Mouse (Mus musculus) myocyte (in vitro differentiated cells): ENCODE measurements at regions not wholly inside any gene's neighbourhood (a gene's known extent, or its start where the extent isn't known, plus 50 kb on each side); places are given as distances from the start of the nearest gene placed in this dataset.

ENCODE experiments used
- E2F4 ChIP-seq: IDR thresholded peaks from one replicate; pipeline ENCODE4 v1.6.1; 2011; ENCODE audit warnings: mild to moderate bottlenecking, control low read depth, moderate library complexity; ENCODE audit not compliant: insufficient read depth
- MAX ChIP-seq: IDR thresholded peaks from one replicate; pipeline ENCODE4 v1.6.1; 2011; ENCODE audit warnings: low read depth, mild to moderate bottlenecking, control low read depth
- MYOD1 ChIP-seq, 3 experiments: IDR thresholded peaks; one replicate each; pipeline ENCODE4 v1.6.1; 2011; ENCODE audit warnings: control low read depth in 2 of 3, low read depth in 2 of 3, mild to moderate bottlenecking in 2 of 3, moderate library complexity in 1 of 3; ENCODE audit not compliant: insufficient read length in 2 of 3, control insufficient read depth in 1 of 3
- MYOG ChIP-seq, 3 experiments: IDR thresholded peaks; one replicate each; pipeline ENCODE4 v1.6.1; 2011; ENCODE audit warnings: control low read depth in 2 of 3, low read depth in 2 of 3, mild to moderate bottlenecking in 2 of 3; ENCODE audit not compliant: insufficient read length in 2 of 3, control insufficient read depth in 1 of 3, insufficient read depth in 1 of 3
- POLR2A ChIP-seq: IDR thresholded peaks from one replicate; pipeline ENCODE4 v1.6.1; 2011; ENCODE audit warnings: low read depth, mild to moderate bottlenecking, control low read depth, moderate library complexity; ENCODE audit not compliant: insufficient read length
- POLR2AphosphoS2 ChIP-seq: IDR thresholded peaks from one replicate; pipeline ENCODE4 v1.6.1; 2011; ENCODE audit warnings: low read depth, control low read depth; ENCODE audit not compliant: insufficient read length
- SRF ChIP-seq: IDR thresholded peaks from one replicate; pipeline ENCODE4 v1.6.1; 2011; ENCODE audit warnings: low read depth; ENCODE audit not compliant: control insufficient read depth, insufficient read length
- USF1 ChIP-seq: IDR thresholded peaks from one replicate; pipeline ENCODE4 v1.6.1; 2011; ENCODE audit warnings: low read depth, mild to moderate bottlenecking, control low read depth, moderate library complexity

GRCm38 (mm10) chr6:117686212-117686611, 154.8 kb upstream of the Zfp637 start:
- TF ChIP-seq MAX: no peak
- no peak for TF ChIP-seq POLR2A
- no peak for TF ChIP-seq E2F4
- no peak for TF ChIP-seq MYOD1 (IDR thresholded peaks at IDR 0.05; ENCODE audit: control insufficient read depth in 1 of 3, insufficient read length in 2 of 3, low read depth in 2 of 3)
- no peak for TF ChIP-seq MYOG (IDR thresholded peaks at IDR 0.05; ENCODE audit: control insufficient read depth in 1 of 3, insufficient read depth in 1 of 3, insufficient read length in 2 of 3, low read depth in 2 of 3)
- TF ChIP-seq POLR2AphosphoS2: no peak
- TF ChIP-seq USF1: no peak
- TF ChIP-seq SRF: no peak
